Mouse (Mus musculus) erythroblast, embryonic 14.5 days (primary cell): ENCODE measurements around the gene Flrt3. TPM values are rescaled to one million over a fixed set of nuclear protein-coding genes. Genes with fewer than 3 reads are reported as not detected.

Experiments
- H3K27me3 ChIP-seq: 2 replicates; pipeline ENCODE4 v1.6.1; 2012; ENCODE audit warnings: inconsistent platforms; ENCODE audit not compliant: control insufficient read depth
- H3K36me3 ChIP-seq: 2 replicates; pipeline ENCODE4 v1.6.1; 2012; ENCODE audit warnings: mild to moderate bottlenecking, inconsistent platforms; ENCODE audit not compliant: control insufficient read depth
- H3K4me1 ChIP-seq: 2 replicates; pipeline ENCODE4 v1.6.1; 2012; ENCODE audit warnings: inconsistent platforms; ENCODE audit not compliant: control insufficient read depth
- H3K4me3 ChIP-seq: replicated peaks from 2 replicates; pipeline ENCODE3; 2012; ENCODE audit warnings: moderate library complexity, mild to moderate bottlenecking, inconsistent platforms
- H3K9me3 ChIP-seq: 2 replicates; pipeline ENCODE4 v1.6.1; 2012; ENCODE audit warnings: low read length, inconsistent platforms, mixed read lengths; ENCODE audit not compliant: control insufficient read depth
- GATA1 ChIP-seq: IDR thresholded peaks from 2 replicates; pipeline ENCODE4 v1.6.1; 2012; ENCODE audit warnings: low read length, inconsistent platforms, mixed read lengths
- TAL1 ChIP-seq: IDR thresholded peaks from 3 replicates; pipeline ENCODE4 v1.6.1; 2012; ENCODE audit warnings: low read length, inconsistent platforms, mixed read lengths
- polyA plus RNA-seq: library from polyadenylated mRNA; stranded (reverse); fragments of >175 nt; gene quantifications from 2 replicates; pipeline ENCODE4 v1.2.3, GENCODE M21; 2012

Gene Flrt3
- polyA plus RNA-seq, 1 experiment: 0.10 TPM

DNA sequence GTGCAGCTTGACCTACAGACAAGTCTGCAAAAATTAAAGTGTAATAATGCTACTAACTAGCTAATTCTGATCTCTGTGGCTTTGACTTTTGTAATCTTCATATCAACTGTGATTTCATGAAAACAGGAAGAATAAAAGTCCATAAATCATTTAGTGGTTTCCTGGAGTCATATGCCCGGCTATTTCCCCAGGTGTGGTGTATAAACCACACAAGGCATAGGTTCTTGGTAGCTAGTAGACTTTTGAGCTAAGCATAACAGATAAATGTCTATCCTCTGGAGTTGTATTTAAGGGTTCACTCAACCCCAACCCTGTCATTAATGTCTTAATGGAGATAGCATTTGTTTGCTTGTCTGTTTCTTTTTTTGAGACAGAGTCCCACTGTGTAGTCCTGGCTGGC, 20.1 kb upstream of the Flrt3 start:
- no peaks in the 10 kb centered on the region for H3K4me1 ChIP-seq
- H3K36me3 ChIP-seq: no peaks in the 10 kb centered on the region
- TF ChIP-seq TAL1: no peak
- TF ChIP-seq GATA1: no peak
- peaks cover 3% of the 10 kb centered on the region; the same call in 1 of the 2 replicates for H3K9me3 ChIP-seq
- H3K4me3 ChIP-seq: no peak overlapping the region
- no peaks in the 10 kb centered on the region for H3K27me3 ChIP-seq

DNA sequence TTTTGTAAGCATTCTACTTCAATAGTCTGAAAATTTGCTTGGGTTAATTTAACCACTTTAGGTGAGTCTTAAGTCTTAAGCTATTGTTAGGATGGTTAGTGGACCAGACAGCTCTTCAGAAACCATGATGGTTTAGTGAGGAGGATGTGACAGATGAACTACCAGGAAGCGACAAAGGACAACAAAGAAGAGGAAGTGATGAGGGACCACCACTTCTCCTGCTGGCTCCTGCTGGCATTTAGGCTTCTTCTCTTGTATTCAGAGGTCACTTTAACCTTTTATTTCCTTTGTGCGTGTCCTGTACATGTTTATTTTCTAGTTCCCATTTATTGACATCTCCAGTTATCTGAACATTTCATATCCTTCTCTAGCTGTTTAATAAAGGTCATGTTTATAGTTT, 19.6 kb upstream of the Flrt3 start:
- Histone ChIP-seq H3K36me3 (no peaks in the 10 kb centered on the region), H3K4me3 (no peak overlapping the region), H3K27me3 (no peaks in the 10 kb centered on the region), H3K9me3 (peaks cover 3% of the 10 kb centered on the region; the same call in 1 of the 2 replicates), H3K4me1 (no peaks in the 10 kb centered on the region)
- TF ChIP-seq TAL1: no peak
- TF ChIP-seq GATA1: no peak

DNA sequence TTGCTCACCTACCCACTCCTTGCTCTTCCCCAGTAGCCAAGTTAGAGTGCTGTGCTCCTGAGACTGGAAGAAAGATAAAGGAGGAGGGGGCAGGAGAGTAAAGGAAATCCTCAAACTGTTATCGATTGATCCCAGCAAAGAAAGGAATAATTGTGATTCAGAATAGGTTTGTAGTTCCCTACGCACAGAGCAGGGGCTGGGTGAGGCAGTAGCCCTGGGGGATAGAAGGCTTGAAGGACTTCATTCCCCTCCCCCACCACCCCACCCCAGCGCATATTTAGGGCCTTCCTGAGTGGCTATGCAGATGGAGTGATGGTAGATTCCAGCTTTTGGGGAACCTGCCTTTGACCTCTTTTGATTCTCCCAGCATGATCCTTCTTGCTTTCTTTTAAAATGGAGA, 5.5 kb upstream of the Flrt3 start:
- no peaks in the 10 kb centered on the region for H3K4me1 ChIP-seq
- no peaks in the 10 kb centered on the region for H3K9me3 ChIP-seq
- no peaks in the 10 kb centered on the region for H3K27me3 ChIP-seq
- no peaks in the 10 kb centered on the region for H3K36me3 ChIP-seq
- H3K4me3 ChIP-seq: no peak overlapping the region
- TF ChIP-seq TAL1 (no peak), GATA1 (no peak)

DNA sequence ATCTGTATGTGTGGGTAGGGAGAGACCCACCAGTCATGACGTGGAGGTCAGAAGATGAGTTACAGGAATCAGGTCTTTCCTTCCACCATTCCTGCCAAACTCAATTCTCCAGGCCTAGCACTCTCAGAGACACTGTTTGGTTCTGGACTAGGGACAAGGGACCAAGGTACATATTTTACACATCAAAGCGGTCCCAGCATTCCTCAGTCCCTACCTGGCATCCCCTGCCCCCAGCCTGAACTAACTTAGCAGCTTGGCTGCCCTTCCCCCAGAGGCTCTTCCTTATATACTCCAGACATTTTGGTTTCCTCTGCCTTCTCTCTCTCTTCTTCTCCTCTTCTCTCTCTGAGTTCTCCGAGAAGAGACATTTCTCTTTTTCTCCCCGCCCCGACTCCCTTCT, 2.2 kb upstream of the Flrt3 start:
- TF ChIP-seq TAL1 (no peak), GATA1 (no peak)
- Histone ChIP-seq H3K4me3 (no peak overlapping the region), H3K36me3 (no peaks in the 10 kb centered on the region), H3K27me3 (peaks cover 12% of the 10 kb centered on the region), H3K4me1 (no peaks in the 10 kb centered on the region), H3K9me3 (no peaks in the 10 kb centered on the region)

DNA sequence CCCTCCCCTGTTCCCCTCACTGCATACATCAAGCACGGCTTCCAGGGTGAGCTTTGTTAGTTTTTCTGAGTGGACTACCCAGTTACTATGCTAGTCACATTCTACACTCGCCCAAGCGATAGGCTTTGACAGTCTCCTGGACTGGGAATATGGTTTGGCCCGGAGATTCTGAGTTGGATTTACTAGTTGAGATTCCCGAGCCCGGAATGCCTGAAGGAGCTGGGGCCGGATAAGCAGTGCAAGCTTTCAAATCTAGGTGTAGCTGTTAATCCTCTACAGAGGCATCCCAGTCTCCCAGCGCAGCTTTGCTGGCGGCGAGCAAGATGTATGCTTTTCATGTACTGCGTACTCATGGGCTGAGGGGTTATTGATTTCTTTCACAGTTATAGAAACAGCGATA, 812 bp downstream of the Flrt3 start:
- H3K4me3 ChIP-seq: no peak overlapping the region
- TF ChIP-seq GATA1 (no peak), TAL1 (no peak)
- peaks cover 12% of the 10 kb centered on the region for H3K27me3 ChIP-seq
- no peaks in the 10 kb centered on the region for H3K36me3 ChIP-seq
- no peaks in the 10 kb centered on the region for H3K9me3 ChIP-seq
- H3K4me1 ChIP-seq: no peaks in the 10 kb centered on the region

DNA sequence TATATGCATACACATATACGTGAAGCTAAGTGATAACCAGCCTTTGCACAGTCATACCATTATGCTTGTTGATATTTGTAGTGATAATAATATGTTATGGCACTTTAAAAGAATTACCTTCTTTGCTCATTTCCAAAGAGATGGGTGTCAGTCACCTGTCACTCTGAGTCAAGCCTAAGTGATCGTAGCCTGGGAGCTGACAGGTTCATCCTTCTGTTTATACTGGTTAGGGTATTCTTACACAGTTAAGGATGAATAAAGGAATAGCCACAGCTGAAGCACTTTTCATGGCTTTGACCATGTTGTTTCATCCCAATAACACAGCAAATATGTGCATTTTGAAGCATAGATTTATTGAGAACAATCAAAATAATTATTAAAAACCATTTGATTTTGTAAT, 1.5 kb downstream of the Flrt3 start:
- TF ChIP-seq TAL1 (no peak), GATA1 (no peak)
- H3K4me1 ChIP-seq: no peaks in the 10 kb centered on the region
- no peaks in the 10 kb centered on the region for H3K36me3 ChIP-seq
- H3K27me3 ChIP-seq: peaks cover 12% of the 10 kb centered on the region
- no peaks in the 10 kb centered on the region for H3K9me3 ChIP-seq
- no peak overlapping the region for H3K4me3 ChIP-seq

DNA sequence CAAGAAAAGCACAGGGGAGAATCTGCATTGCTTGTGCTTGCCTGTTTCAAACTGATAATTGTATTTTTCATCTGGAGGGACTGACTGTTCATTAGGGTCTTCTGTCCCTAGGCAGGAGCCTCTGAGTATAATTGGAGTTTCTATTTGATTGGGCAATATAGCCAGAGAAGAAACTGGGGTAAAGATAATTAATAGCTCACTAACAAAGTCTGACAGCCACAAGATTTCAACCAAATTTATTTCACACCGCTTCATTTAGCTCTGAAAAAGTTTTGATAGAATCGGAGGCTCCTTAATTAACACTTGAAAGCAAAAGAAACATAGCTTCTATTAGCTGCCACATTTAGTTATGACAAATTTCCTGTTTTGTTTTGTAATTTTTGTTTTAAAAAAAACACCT, 2.2 kb downstream of the Flrt3 start:
- H3K4me3 ChIP-seq: no peak overlapping the region
- TF ChIP-seq TAL1: no peak
- no peaks in the 10 kb centered on the region for H3K36me3 ChIP-seq
- H3K4me1 ChIP-seq: no peaks in the 10 kb centered on the region
- peaks cover 12% of the 10 kb centered on the region for H3K27me3 ChIP-seq
- no peaks in the 10 kb centered on the region for H3K9me3 ChIP-seq

DNA sequence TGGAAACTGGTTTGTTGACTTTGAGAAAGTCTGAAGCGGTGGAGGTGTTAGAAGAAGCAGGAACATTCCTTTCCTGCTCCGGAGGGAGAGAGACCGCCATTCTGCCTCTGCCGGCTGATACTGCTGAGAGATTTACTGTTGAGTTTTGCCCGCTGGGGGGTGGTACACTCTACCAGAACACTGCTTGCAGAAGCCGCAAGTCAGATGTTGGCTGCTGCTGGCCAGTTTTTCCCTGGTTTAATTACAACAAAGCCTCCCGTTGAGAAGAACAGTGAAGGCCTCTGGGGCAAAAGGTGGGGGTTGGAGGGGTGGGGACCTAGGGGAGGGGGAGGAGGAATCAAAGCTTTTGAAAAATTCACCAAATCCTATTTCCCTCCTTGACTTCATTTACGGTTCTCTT, 3.0 kb downstream of the Flrt3 start:
- Histone ChIP-seq H3K36me3 (no peaks in the 10 kb centered on the region), H3K4me3 (no peak overlapping the region), H3K9me3 (no peaks in the 10 kb centered on the region), H3K4me1 (no peaks in the 10 kb centered on the region), H3K27me3 (peaks cover 12% of the 10 kb centered on the region)
- no peak for TF ChIP-seq TAL1
- TF ChIP-seq GATA1: no peak

DNA sequence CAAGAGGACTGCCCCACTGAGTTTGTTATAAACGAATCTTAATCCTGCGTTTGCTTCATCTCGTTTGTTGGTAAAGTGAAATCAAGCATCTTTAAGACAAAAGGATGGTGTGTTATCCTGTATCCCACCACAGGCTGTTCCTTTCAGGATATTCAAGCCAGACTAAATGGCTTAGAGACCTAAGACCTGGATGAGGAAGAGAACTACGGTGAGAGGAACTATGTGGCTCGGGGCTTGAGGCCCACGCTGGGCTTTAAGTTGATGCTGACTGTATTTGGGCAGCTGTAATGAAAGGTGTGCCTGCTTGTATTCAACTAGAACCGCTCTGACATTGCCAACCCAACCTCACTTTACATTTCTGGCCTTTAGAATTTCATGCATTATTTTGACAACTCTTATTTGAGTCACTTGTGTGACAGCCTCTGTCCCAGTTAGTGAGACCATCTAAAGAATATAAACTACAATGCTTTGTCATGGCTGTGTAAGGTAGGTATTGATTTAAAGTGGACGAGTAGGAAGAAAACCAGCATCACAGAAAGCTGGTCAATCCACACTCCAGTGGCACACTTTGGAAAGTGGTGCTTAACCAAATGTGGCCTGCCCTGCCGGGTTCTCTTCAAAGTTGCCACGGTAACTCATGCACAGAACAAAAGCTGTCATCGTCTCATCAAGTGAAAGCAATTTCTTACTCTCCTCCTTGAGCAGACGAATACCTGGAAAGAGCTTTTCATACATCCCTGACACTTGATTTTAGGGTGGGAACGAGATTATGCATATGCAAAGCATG, 3.8 kb downstream of the Flrt3 start:
- no peaks in the 10 kb centered on the region for H3K36me3 ChIP-seq
- no peaks in the 10 kb centered on the region for H3K9me3 ChIP-seq
- H3K4me1 ChIP-seq: no peaks in the 10 kb centered on the region
- peaks cover 12% of the 10 kb centered on the region for H3K27me3 ChIP-seq
- H3K4me3 ChIP-seq: no peak overlapping the region
- TF ChIP-seq TAL1 (no peak), GATA1 (no peak)

DNA sequence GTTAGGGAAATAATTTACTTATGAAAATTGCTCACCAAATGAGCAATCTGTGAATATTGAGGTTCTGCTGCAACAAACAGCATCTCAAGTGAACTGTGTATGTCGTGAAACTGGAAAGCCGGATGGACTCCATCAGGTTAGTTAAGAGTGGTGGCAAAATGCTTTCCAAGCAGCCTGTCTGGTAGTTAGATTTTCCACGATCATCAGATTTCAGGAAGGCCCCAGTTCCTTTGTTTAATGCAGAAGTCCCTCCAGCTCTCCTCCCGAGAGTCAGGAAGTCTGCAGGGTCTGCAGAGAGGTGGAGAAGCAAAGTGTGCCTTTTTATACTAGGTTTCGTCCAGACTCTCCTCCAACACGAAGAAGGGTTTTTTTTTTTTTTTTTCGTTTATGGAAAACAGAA, 4.4 kb downstream of the Flrt3 start:
- no peaks in the 10 kb centered on the region for H3K9me3 ChIP-seq
- H3K36me3 ChIP-seq: no peaks in the 10 kb centered on the region
- peaks cover 12% of the 10 kb centered on the region for H3K27me3 ChIP-seq
- TF ChIP-seq TAL1 (no peak), GATA1 (no peak)
- no peak overlapping the region for H3K4me3 ChIP-seq
- H3K4me1 ChIP-seq: no peaks in the 10 kb centered on the region
